Mouse (Mus musculus) hindbrain, embryonic 16.5 days (tissue): ENCODE measurements at regions not wholly inside any gene's neighbourhood (a gene's known extent, or its start where the extent isn't known, plus 50 kb on each side); places are given as distances from the start of the nearest gene placed in this dataset.

ENCODE experiments used
- ATAC-seq: fragments of 200-750 bp; cut with Nextera tagmentation; 2 replicates; pipeline ENCODE4 v1.8.0; 2017; ENCODE audit warnings: moderate TSS enrichment, moderate library complexity
- H3K27ac ChIP-seq: fragments of 300-500 bp; sonication (generic); 2 replicates; pipeline ENCODE4 v1.5.1; 2014; ENCODE audit warnings: low read depth, mild to moderate bottlenecking, control low read depth, low read length, moderate library complexity
- H3K27me3 ChIP-seq: fragments of 300-500 bp; sonication (generic); replicated peaks from 2 replicates; pipeline ENCODE4 v1.6.1; 2014; ENCODE audit warnings: low read length; ENCODE audit not compliant: control insufficient read depth, insufficient read depth
- H3K36me3 ChIP-seq: fragments of 300-500 bp; sonication (generic); 2 replicates; pipeline ENCODE4 v1.6.1; 2014; ENCODE audit warnings: mild to moderate bottlenecking, low read length, moderate library complexity, mixed read lengths; ENCODE audit not compliant: control insufficient read depth, insufficient read depth
- H3K4me1 ChIP-seq: fragments of 300-500 bp; sonication (generic); 2 replicates; pipeline ENCODE4 v1.6.1; 2014; ENCODE audit warnings: low read depth, low read length; ENCODE audit not compliant: control insufficient read depth, insufficient read depth
- H3K4me2 ChIP-seq: fragments of 300-500 bp; sonication (generic); 2 replicates; pipeline ENCODE4 v1.6.1; 2014; ENCODE audit warnings: mild to moderate bottlenecking, low read length, control low read depth, moderate library complexity
- H3K4me3 ChIP-seq: fragments of 300-500 bp; sonication (generic); 2 replicates; pipeline ENCODE4 v1.5.1; 2014; ENCODE audit warnings: mild to moderate bottlenecking, low read length, control low read depth, moderate library complexity
- H3K9ac ChIP-seq: fragments of 300-500 bp; sonication (generic); 2 replicates; pipeline ENCODE4 v1.6.1; 2014; ENCODE audit warnings: low read depth, mild to moderate bottlenecking, control low read depth, low read length, moderate library complexity
- H3K9me3 ChIP-seq: fragments of 300-500 bp; sonication (generic); 2 replicates; pipeline ENCODE4 v1.6.1; 2014; ENCODE audit warnings: mild to moderate bottlenecking, low read length, moderate library complexity; ENCODE audit not compliant: control insufficient read depth
- WGBS: fragments of 180-500 bp; shearing (Covaris S2); extraction: QIAGEN DNeasy Blood & Tissue Kit; methylation state at CpG from one replicate; pipeline ENCODE4 v1.1.7; 2014; 5-methylcytosine and 5-hydroxymethylcytosine counted together

GRCm38 (mm10) chr10:122535137-122535536, 86.8 kb downstream of the Avpr1a start:
- no peak for ATAC-seq

GRCm38 (mm10) chr10:122539655-122540054, 91.4 kb downstream of the Avpr1a start:
- H3K27me3 ChIP-seq: no peaks in the 10 kb centered on the region
- no peak overlapping the region for H3K4me3 ChIP-seq
- H3K4me1 ChIP-seq: no peaks in the 10 kb centered on the region; the same call in 1 of the 2 replicates
- 75% methylated on average over 7 of the region's 7 CpGs for WGBS
- H3K9ac ChIP-seq: no peak overlapping the region
- H3K4me2 ChIP-seq: no peak overlapping the region
- H3K9me3 ChIP-seq: no peaks in the 10 kb centered on the region
- no peaks in the 10 kb centered on the region for H3K36me3 ChIP-seq
- no peak for ATAC-seq
- H3K27ac ChIP-seq: no peak overlapping the region

More at GRCm38 (mm10) chr10:122535137-122535536, 86.8 kb downstream of the Avpr1a start:
- no peaks in the 10 kb centered on the region for H3K36me3 ChIP-seq
- H3K27ac ChIP-seq: no peak overlapping the region
- H3K4me2 ChIP-seq: no peak overlapping the region
- 82% methylated on average over 5 of the region's 5 CpGs for WGBS
- no peaks in the 10 kb centered on the region for H3K27me3 ChIP-seq
- no peak overlapping the region for H3K4me3 ChIP-seq
- no peaks in the 10 kb centered on the region for H3K4me1 ChIP-seq
- H3K9me3 ChIP-seq: no peaks in the 10 kb centered on the region
- H3K9ac ChIP-seq: no peak overlapping the region

GRCm38 (mm10) chr10:122542573-122542972, 94.3 kb downstream of the Avpr1a start:
- Histone ChIP-seq H3K27me3 (no peaks in the 10 kb centered on the region), H3K4me2 (no peak overlapping the region), H3K4me1 (no peaks in the 10 kb centered on the region; the same call in 1 of the 2 replicates), H3K27ac (no peak overlapping the region), H3K9ac (no peak overlapping the region), H3K36me3 (no peaks in the 10 kb centered on the region), H3K4me3 (no peak overlapping the region), H3K9me3 (no peaks in the 10 kb centered on the region)
- no peak for ATAC-seq
- WGBS: 62% methylated on average over 9 of the region's 9 CpGs

GRCm38 (mm10) chr10:122544096-122544720, 95.9 kb downstream of the Avpr1a start:
- no peak overlapping the region for H3K27ac ChIP-seq
- H3K9me3 ChIP-seq: no peaks in the 10 kb centered on the region
- 26% methylated on average over 16 of the region's 16 CpGs for WGBS
- H3K9ac ChIP-seq: no peak overlapping the region
- H3K36me3 ChIP-seq: no peaks in the 10 kb centered on the region
- ATAC-seq: peak; percentile 65
- peak overlapping the region; percentile 36 for H3K4me3 ChIP-seq
- H3K27me3 ChIP-seq: no peaks in the 10 kb centered on the region
- H3K4me1 ChIP-seq: no peaks in the 10 kb centered on the region; the same call in 1 of the 2 replicates
- H3K4me2 ChIP-seq: peak overlapping the region; percentile 64

- no peak overlapping the region for H3K9ac ChIP-seq
- H3K36me3 ChIP-seq: no peaks in the 10 kb centered on the region
- H3K4me1 ChIP-seq: no peaks in the 10 kb centered on the region; the same call in 1 of the 2 replicates
- 87% methylated on average over 6 of the region's 6 CpGs for WGBS
- H3K4me3 ChIP-seq: no peak overlapping the region
- no peaks in the 10 kb centered on the region for H3K27me3 ChIP-seq
- no peak overlapping the region for H3K27ac ChIP-seq
- no peak for ATAC-seq
- no peak overlapping the region for H3K4me2 ChIP-seq
- no peaks in the 10 kb centered on the region for H3K9me3 ChIP-seq
Measured at GRCm38 (mm10) chr10:122545029-122545428, 96.7 kb downstream of the Avpr1a start.

GRCm38 (mm10) chr10:122551586-122551985, 103.3 kb downstream of the Avpr1a start:
- Histone ChIP-seq H3K4me3 (no peak overlapping the region), H3K27me3 (no peaks in the 10 kb centered on the region), H3K4me2 (no peak overlapping the region), H3K9ac (no peak overlapping the region), H3K9me3 (no peaks in the 10 kb centered on the region), H3K4me1 (no peaks in the 10 kb centered on the region), H3K36me3 (no peaks in the 10 kb centered on the region), H3K27ac (no peak overlapping the region)
- 85% methylated on average over 5 of the region's 5 CpGs for WGBS
- ATAC-seq: no peak

- no peaks in the 10 kb centered on the region for H3K9me3 ChIP-seq
- H3K9ac ChIP-seq: no peak overlapping the region
- 57% methylated on average over 2 of the region's 2 CpGs for whole genome bisulfite sequencing
- H3K36me3 ChIP-seq: no peaks in the 10 kb centered on the region
- no peaks in the 10 kb centered on the region for H3K4me1 ChIP-seq
- H3K4me2 ChIP-seq: no peak overlapping the region
- H3K4me3 ChIP-seq: no peak overlapping the region
- no peaks in the 10 kb centered on the region for H3K27me3 ChIP-seq
- no peak overlapping the region for H3K27ac ChIP-seq
- peak; percentile 87 for ATAC-seq
Measured at GRCm38 (mm10) chr10:122553124-122553822, 105.0 kb downstream of the Avpr1a start.

GRCm38 (mm10) chr10:122553851-122554250, 105.6 kb downstream of the Avpr1a start:
- peak; percentile 20; the same call in 1 of the 2 replicates for ATAC-seq
- 73% methylated on average over 2 of the region's 2 CpGs for WGBS
- Histone ChIP-seq H3K27me3 (no peaks in the 10 kb centered on the region), H3K4me3 (no peak overlapping the region), H3K4me1 (no peaks in the 10 kb centered on the region), H3K36me3 (no peaks in the 10 kb centered on the region), H3K9ac (no peak overlapping the region), H3K27ac (no peak overlapping the region), H3K4me2 (no peak overlapping the region), H3K9me3 (no peaks in the 10 kb centered on the region)

GRCm38 (mm10) chr10:122558660-122559059, 110.4 kb downstream of the Avpr1a start:
- H3K9ac ChIP-seq: no peak overlapping the region
- no peaks in the 10 kb centered on the region for H3K27me3 ChIP-seq
- no peaks in the 10 kb centered on the region for H3K36me3 ChIP-seq
- 93% methylated on average over 1 of the region's 1 CpGs for WGBS
- no peaks in the 10 kb centered on the region for H3K9me3 ChIP-seq
- no peak overlapping the region for H3K27ac ChIP-seq
- no peak overlapping the region for H3K4me3 ChIP-seq
- H3K4me1 ChIP-seq: no peaks in the 10 kb centered on the region; the same call in 1 of the 2 replicates
- H3K4me2 ChIP-seq: no peak overlapping the region
- ATAC-seq: no peak
